Mouse (Mus musculus): Measurements from ENCODE around the gene Lce3b. TPM values are rescaled to one million over a fixed set of nuclear protein-coding genes. Genes with fewer than 3 reads are reported as not detected.

Gene Lce3b
- polyA plus RNA-seq (2014; fragmentation: Illumina TruSeq; extraction: RNeasy Lipid Tissue Mini Kit (QIAGEN cat#74804); ENCODE audit: low read depth, low replicate concordance), result not detected

GRCm38 (mm10) chr3:92932679-92933078 lies at the start of gene Lce3b:
TSS of gene Lce3b (plus strand) at chr3:92932979.

DNA sequence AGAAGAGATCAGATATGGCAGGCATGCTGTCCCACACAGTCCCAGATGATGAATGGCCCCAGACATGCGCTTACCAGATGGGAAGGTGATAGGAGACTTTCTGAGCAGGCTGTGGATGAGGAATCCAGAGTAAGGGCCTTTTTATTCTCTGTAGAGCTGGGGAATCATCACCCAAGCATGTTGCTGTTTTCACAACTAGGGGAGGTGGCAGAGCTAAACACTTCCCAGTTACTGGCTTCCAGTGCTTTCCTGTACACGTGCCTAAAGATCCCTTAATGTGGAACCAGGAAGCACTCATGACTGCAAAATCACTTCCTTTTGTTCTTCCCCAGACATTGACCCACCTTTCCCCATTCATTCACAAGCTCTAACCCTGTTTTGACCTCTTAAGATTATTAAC lies 6.6 kb upstream of the Lce3b start, which contains the start of gene Lce3a:
Gene Lce3a (minus strand): TSS at position 101 of the 400 bp plus-strand sequence.

GRCm38 (mm10) chr3:92944186-92944585 lies 11.4 kb downstream of the Lce3b start, which contains the start of gene Lce3c:
TSS of gene Lce3c (plus strand) at chr3:92944486.

GRCm38 (mm10) chr3:92957090-92957489 lies 24.3 kb downstream of the Lce3b start, which contains the start of gene Lce3d:
TSS of gene Lce3d (plus strand) at chr3:92957390.

DNA sequence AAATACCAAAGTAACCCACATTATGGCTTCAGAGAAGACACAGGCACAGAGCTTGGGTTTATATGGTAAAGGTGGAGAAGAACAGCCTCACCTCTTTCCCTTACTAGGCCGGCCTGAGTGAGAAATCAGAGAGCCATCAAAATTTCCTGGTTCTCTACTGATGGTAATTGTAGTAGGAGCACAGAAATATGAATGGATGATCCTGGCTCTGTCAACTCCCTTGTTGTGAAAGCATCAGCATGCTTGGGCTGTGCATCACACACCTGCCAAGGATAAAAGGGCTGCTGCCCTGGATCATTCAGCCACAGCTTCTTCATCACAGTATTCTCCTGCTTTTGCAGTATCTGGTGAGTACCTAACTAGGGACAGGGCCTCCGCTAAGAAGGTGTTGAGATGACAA lies 34.0 kb downstream of the Lce3b start, which contains the start of gene Lce3e:
Gene Lce3e (plus strand): TSS at position 301 of the 400 bp plus-strand sequence.

Other genes starting within 250 kb of the Lce3b start
- gene Lce1d, start 245.8 kb upstream of the Lce3b start, polyA plus RNA-seq (2014; fragmentation: Illumina TruSeq; extraction: RNeasy Lipid Tissue Mini Kit (QIAGEN cat#74804); ENCODE audit: low read depth, low replicate concordance), result not detected
- gene Lce1e, start 223.9 kb upstream of the Lce3b start, polyA plus RNA-seq (2014; fragmentation: Illumina TruSeq; extraction: RNeasy Lipid Tissue Mini Kit (QIAGEN cat#74804); ENCODE audit: low read depth, low replicate concordance), result not detected
- gene Lce1f, start 212.6 kb upstream of the Lce3b start, polyA plus RNA-seq (2014; fragmentation: Illumina TruSeq; extraction: RNeasy Lipid Tissue Mini Kit (QIAGEN cat#74804); ENCODE audit: low read depth, low replicate concordance), result not detected
- gene Gm38119, start 193.9 kb upstream of the Lce3b start, polyA plus RNA-seq (2014; fragmentation: Illumina TruSeq; extraction: RNeasy Lipid Tissue Mini Kit (QIAGEN cat#74804); ENCODE audit: low read depth, low replicate concordance), result not detected
- not detected for gene Lce1g, start 180.6 kb upstream of the Lce3b start, polyA plus RNA-seq (2014; fragmentation: Illumina TruSeq; extraction: RNeasy Lipid Tissue Mini Kit (QIAGEN cat#74804); ENCODE audit: low read depth, low replicate concordance)
- not detected for gene Lce1h, start 167.9 kb upstream of the Lce3b start, polyA plus RNA-seq (2014; fragmentation: Illumina TruSeq; extraction: RNeasy Lipid Tissue Mini Kit (QIAGEN cat#74804); ENCODE audit: low read depth, low replicate concordance)
- not detected for gene Lce1i, start 154.1 kb upstream of the Lce3b start, polyA plus RNA-seq (2014; fragmentation: Illumina TruSeq; extraction: RNeasy Lipid Tissue Mini Kit (QIAGEN cat#74804); ENCODE audit: low read depth, low replicate concordance)
- gene Lce1j, start 142.5 kb upstream of the Lce3b start, polyA plus RNA-seq (2014; fragmentation: Illumina TruSeq; extraction: RNeasy Lipid Tissue Mini Kit (QIAGEN cat#74804); ENCODE audit: low read depth, low replicate concordance), result not detected
- gene Lce1k, start 125.1 kb upstream of the Lce3b start, polyA plus RNA-seq (2014; fragmentation: Illumina TruSeq; extraction: RNeasy Lipid Tissue Mini Kit (QIAGEN cat#74804); ENCODE audit: low read depth, low replicate concordance), result not detected
- not detected for gene Kprp, start 105.7 kb upstream of the Lce3b start, polyA plus RNA-seq (2014; fragmentation: Illumina TruSeq; extraction: RNeasy Lipid Tissue Mini Kit (QIAGEN cat#74804); ENCODE audit: low read depth, low replicate concordance)
- not detected for gene Lce1l, start 81.7 kb upstream of the Lce3b start, polyA plus RNA-seq (2014; fragmentation: Illumina TruSeq; extraction: RNeasy Lipid Tissue Mini Kit (QIAGEN cat#74804); ENCODE audit: low read depth, low replicate concordance)
- not detected for gene 2310050C09Rik, start 62.8 kb upstream of the Lce3b start, polyA plus RNA-seq (2014; fragmentation: Illumina TruSeq; extraction: RNeasy Lipid Tissue Mini Kit (QIAGEN cat#74804); ENCODE audit: low read depth, low replicate concordance)
- not detected for gene Lce3a, start 6.7 kb upstream of the Lce3b start, polyA plus RNA-seq (2014; fragmentation: Illumina TruSeq; extraction: RNeasy Lipid Tissue Mini Kit (QIAGEN cat#74804); ENCODE audit: low read depth, low replicate concordance)
- not detected for gene Lce3c, start 11.5 kb downstream of the Lce3b start, polyA plus RNA-seq (2014; fragmentation: Illumina TruSeq; extraction: RNeasy Lipid Tissue Mini Kit (QIAGEN cat#74804); ENCODE audit: low read depth, low replicate concordance)
- not detected for gene Lce3d, start 24.4 kb downstream of the Lce3b start, polyA plus RNA-seq (2014; fragmentation: Illumina TruSeq; extraction: RNeasy Lipid Tissue Mini Kit (QIAGEN cat#74804); ENCODE audit: low read depth, low replicate concordance)
- not detected for gene Lce3e, start 34.1 kb downstream of the Lce3b start, polyA plus RNA-seq (2014; fragmentation: Illumina TruSeq; extraction: RNeasy Lipid Tissue Mini Kit (QIAGEN cat#74804); ENCODE audit: low read depth, low replicate concordance)
- not detected for gene Lce3f, start 59.2 kb downstream of the Lce3b start, polyA plus RNA-seq (2014; fragmentation: Illumina TruSeq; extraction: RNeasy Lipid Tissue Mini Kit (QIAGEN cat#74804); ENCODE audit: low read depth, low replicate concordance)
- not detected for gene Crct1, start 82.7 kb downstream of the Lce3b start, polyA plus RNA-seq (2014; fragmentation: Illumina TruSeq; extraction: RNeasy Lipid Tissue Mini Kit (QIAGEN cat#74804); ENCODE audit: low read depth, low replicate concordance)
- not detected for gene Lce1m, start 86.1 kb downstream of the Lce3b start, polyA plus RNA-seq (2014; fragmentation: Illumina TruSeq; extraction: RNeasy Lipid Tissue Mini Kit (QIAGEN cat#74804); ENCODE audit: low read depth, low replicate concordance)
- not detected for gene Gm4858, start 135.8 kb downstream of the Lce3b start, polyA plus RNA-seq (2014; fragmentation: Illumina TruSeq; extraction: RNeasy Lipid Tissue Mini Kit (QIAGEN cat#74804); ENCODE audit: low read depth, low replicate concordance)
- not detected for gene Crnn, start 211.8 kb downstream of the Lce3b start, polyA plus RNA-seq (2014; fragmentation: Illumina TruSeq; extraction: RNeasy Lipid Tissue Mini Kit (QIAGEN cat#74804); ENCODE audit: low read depth, low replicate concordance)

Measured in adrenal gland, adult 10 weeks (tissue).